Mouse (Mus musculus): ENCODE data around the gene Ttc4.

GRCm38 (mm10) chr4:106622712-106623111, 56.0 kb downstream of the Ttc4 start:
- no peak for TF ChIP-seq CTCF (IDR thresholded peaks at IDR 0.05; ENCODE audit: borderline replicate concordance, control insufficient read depth, extremely low read depth, insufficient read depth, low read length, poor library complexity)
- no peak for TF ChIP-seq POLR2A (IDR thresholded peaks at IDR 0.05; ENCODE audit: control insufficient read depth, extremely low read depth, insufficient read depth, low read length, poor library complexity)

Data from thymus, adult 2 months (tissue).